Mouse (Mus musculus) B cell, adult 2 months (primary cell): ENCODE results near the gene Gatad2a.
A peak's percentile ranks its signal among the peaks of the same experiment; 100 is the strongest.
"Not testable (repeated sequence)": the region's sequence is repeated elsewhere in the genome, so short reads cannot be mapped to it uniquely, and the experiment has no call there.

Experiments
- DNase-seq, 2 experiments: peaks; one replicate each; pipeline ENCODE4 v3.0.0; 2022

Gatad2a gene

DNA sequence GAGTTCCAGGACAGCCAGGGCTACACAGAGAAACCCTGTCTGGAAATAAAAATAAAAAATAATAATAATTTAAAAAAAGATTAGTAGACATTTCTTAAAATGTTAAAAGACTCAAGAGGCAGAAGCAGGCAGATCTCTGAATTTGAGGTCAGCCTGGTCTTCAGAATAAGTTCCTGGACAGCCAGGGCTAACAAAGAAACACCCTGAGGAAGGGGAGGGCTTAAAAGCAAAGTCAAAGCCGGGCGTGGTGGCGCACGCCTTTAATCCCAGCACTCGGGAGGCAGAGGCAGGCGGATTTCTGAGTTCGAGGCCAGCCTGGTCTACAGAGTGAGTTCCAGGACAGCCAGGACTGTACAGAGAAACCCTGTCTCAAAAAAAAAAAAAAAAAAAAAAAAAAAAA is 7.2 kb downstream of the Gatad2a start:
- not testable (repeated sequence) for DNase-seq

DNA sequence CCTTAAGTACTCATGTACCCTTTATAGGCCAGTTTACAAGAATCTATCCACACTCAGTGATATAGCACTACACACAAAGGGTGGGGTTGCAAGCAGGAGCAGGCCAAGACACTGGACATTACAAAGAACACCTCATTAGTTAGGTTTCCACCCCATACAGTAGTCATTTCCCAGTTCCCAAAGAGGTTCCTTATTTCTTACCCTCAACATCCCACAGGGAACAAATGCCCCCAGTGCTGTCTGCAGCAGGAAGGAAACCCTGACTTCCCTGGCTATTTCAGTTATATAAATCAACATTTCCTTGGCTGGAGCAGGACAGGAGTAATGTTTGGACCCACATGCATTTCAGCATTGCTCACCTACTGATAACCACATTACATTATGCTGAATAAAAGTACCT is 8.4 kb downstream of the Gatad2a start:
- DNase-seq: no peak

DNA sequence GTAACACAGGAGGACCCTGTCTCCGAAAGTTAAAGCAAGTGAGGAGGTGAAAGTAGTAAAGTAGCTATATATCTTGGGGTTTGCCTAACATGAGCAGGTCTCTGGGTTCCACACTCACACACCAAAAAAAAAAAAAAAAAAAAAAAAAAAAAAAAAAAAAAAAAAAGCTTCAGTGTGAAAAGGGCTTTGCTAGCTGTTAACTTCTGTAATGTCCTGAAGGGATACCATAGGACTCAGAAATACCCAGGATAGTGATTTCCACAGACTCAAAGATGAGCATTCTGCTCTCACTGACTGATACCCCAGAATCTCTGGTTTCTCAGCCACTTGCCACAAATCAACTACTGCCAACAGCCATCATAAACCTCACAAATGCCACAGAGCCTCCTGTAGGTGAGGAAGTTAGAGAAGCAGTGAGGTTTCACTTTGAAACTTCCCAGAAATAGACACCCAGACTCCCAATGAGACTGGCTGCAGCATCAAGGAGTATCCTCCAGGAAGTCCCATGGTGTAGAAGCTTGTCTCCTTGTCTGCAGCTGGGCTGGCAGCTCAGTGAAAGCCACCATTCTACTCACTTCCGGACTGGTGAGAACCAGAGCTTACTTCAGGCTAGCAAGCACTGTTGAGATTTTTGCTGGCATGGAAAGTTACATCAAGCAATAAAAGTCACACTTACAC is 11.2 kb downstream of the Gatad2a start:
- DNase-seq: peak in 1 of 2 experiments; percentile 13

DNA sequence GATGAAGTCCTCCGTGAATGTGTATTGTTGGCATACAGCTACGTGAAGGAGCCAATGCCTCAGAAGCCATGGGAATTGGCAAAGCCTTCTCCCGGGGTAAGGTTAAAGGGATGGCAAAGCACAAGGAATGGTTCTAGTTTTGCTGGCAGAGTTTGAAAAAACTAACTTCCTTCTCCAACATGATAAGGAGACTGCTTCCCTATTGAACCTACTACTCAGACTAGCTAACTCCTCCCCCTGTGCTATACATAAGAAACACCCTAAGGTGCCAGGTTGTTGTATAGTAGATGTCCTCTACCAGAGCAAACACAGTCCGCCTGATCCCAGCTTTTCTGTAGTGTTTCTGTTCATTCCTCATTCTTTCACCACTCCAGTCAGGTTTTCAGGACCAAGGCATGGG is 17.7 kb downstream of the Gatad2a start:
- DNase-seq: no peak

DNA sequence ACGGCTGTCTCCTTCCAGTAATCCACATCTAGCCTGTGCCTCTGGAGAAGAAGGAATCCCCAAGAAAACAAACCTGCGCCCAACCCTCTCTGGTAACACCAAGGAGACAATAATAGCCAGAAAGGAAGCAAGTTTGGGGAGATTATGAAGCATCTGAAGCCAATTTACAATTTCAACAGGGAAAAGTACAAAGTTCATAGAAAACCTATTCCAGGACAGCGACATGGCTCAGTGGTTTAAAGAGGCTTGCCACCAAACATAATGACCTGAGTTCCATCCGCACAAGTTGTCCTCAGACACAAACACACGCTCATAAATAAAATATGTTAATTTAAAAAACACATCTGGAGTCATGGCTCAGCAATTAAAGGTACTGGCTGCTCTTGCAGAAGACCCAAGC is 21.4 kb downstream of the Gatad2a start:
- DNase-seq: no peak

DNA sequence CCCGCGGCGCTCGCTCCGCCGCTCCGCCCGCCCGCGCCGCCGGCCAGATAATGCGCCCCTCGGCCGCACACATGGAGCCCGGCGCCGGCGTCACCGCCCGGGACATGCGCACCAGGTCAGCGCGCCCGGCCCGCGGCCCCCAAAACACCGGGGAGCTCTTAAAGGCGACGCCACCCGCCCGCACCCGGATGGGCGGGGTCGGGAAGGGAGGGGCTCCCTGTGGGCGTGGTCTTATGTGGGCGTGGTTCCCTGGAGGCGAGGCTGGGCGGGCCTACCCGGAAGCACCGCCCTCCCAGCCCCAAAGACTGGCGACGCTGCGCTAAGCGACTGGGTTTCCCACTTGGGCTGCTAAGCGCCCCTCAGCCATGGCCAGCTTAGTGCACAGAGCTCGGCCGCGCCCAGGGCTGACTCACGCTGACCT is 22.0 kb downstream of the Gatad2a start:
- peak; percentile 99 for DNase-seq

DNA sequence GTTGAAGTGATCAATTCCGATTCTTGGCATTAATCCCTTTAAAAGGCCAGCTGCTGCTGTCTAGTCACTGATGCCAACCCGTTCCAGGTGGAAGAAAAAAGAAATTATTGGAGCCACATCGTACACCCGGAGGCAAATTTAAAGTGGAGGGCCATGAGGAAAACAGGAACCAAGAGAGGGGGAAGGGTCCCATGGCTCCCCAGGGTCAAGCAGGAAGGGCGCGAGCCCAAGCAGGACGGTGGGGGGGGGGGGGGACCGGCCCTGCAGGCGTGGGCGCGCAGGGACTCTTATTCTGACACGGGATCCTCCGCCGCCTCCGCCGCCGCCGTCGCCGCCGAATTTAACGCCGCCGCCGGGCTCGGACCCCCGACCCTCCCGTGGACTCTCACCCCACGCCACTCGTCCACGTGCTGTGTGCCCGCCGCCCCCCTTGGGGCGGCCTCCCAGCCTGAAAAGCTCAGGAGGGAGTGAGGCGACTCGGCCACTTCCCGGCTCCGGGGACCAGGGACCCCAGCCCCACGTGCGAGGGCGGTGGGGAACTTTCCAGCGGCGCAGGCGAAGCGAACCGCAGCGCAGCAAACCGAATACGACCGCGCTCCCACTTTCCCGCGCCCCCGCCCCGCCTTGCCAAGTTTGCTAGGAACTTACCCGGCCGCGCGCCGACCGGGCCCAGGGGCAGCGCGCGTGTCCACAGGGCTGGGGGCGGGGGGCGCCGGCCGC is 22.6 kb downstream of the Gatad2a start:
- DNase-seq: peak; percentile 56 to 61

DNA sequence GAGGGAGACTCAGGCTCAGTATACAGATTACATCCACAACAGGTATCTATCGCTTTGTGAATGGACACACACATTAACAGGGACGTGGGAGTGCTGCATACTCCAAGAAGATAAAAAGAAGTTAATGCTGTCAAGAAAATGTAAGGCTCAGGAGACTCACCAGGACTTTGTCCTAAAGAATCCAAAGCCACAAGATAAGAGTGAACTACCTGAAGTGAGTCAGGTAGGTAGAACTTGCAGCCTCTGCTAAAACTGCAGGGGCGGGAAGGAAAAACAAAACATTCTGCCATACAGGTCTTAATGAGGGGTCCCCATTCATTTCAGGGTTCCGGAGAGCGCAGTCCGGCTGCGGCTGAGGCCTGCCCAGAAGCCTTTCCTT is 23.1 kb downstream of the Gatad2a start:
- no peak for DNase-seq

DNA sequence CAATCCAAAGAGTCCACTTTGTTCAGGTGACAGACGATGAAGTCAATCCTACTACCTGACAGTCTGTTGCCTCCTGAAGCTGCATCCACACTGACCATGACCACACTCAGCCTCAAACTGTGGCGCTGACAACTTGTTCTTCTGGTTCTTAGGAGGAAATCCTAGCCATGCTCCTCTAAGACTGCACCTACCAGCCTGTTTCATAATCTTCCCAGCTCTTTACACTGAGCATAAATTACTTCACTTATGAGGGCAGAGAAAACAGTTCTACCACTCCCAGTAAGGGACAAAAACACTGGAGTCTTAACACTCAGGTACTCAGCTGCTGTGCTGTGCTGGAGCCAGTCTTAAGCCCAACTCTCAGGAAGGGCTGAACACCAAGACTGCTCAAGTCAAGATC is 25.3 kb downstream of the Gatad2a start:
- no peak for DNase-seq

DNA sequence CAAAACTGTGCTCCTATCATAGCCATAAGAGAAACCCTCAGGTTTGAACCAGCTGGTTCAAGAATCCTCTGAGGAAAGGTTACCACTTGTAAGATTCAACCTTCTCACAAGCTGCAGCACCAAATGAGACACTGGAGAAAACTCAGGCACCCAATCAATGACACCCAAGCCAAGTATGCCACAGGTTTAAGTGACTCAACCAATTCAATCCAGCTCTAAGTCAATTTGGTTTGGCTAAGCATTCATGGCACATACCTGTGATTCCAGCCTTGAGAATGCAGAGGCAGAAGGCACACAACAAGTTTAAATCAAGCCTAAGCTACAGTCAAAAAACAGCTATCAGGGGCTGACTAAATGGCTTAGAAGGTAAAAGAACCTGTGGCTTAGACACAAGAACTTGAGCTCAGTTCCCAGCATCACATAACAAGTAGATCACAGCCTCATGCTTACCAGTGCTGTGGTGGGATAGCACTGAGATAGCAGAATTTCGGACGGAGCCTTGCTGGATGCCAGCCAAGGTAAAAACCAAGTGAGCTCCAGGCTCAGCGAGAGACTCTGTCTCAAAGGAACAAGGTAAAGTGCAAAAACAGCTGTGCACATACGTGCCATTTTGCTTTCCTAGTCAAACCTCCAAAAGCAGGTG is 28.8 kb downstream of the Gatad2a start:
- no peak for DNase-seq

DNA sequence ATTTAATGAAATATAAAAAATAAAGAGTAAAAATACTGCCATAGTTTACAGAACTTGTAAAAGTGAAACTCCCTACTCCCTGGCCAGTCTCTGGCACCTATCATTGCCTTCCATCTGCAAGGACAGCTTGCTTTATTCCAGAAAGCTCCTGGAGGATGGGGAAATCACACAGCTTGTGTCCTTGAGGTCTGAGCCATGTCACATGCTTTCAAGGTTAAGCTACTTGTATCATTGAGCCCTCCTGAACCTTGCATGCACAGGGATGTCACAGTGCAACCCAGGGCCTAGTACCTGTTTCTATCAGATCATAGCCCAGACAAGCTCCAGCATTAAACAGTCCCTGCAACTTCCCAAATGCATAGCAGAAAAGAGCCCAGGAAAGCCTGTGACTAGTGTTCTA is 36.9 kb downstream of the Gatad2a start:
- no peak for DNase-seq

DNA sequence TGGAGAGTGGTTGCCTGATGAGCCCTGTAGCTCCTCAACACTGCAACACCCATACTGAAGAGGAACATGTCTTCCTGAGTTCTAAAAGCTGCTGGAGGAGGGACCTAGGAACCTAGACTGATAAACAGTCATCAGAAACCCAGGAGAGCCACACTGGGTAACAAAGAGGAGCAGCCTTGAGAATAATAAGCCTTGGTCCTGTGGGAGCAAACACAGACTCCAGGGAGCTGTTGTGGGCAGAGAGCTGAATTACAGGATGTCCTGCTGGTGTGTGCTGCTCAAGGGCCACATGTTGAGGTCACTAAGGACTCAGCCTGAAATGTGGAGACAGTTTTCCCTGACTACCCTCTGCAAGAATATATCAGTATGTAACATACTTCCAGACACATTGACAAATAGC is 38.3 kb downstream of the Gatad2a start:
- DNase-seq: no peak

DNA sequence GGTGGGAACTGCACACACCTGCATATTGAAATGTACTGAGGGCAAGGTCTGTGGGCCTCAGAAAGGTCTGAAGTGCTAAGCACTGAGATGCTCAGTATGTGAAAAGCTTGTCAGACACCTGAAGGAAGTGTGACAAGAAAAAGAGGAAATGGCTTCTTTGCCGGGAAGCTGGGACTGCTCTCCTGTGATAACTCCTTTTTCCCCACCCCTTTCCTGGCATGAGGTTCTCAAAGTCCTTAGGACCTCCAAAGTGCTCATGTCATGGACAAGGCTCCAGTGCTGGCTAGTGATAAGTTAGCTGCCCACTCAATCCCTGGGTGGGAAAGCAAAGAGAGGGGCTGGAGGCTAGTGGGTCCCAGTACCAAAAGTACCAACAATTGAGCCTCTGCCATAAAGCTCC is 38.8 kb downstream of the Gatad2a start:
- DNase-seq: no peak

DNA sequence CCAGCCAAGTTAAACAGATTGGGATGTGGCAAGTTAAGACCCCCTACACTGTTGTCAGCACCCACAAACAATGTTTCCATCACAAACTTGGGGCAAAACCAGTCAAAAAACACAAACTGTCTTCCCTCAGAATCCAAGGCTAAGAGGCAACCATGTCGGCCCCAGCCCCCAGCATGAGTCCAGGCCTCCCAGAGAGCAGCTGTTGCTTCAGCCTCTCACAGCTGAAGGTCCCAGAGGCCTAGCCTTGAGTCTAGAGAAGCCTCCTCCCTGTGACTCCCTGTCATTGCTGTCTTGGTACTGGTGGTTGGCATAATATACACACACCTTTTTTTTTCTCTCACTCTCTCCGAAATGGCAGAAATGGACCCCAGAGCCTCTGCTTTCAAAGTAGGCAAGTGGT is 39.5 kb downstream of the Gatad2a start:
- no peak for DNase-seq

DNA sequence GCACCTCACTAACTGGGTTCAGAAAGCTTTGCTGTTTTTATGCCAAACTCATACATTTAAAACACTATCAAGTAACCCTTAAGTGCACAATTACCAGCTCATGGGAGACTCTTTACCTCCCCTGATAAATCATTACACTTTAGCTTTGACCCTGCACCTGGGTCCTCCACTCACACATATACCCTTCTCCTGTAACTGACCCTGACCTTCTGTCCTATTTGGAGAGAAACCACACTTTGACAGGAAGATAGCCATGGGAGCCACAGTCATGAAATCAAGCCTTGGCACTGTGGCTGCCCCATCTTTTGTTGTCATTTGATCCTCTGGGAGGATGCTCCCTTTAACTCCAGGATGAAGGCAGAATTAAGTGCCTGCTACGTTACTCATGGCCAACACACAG is 41.5 kb downstream of the Gatad2a start:
- DNase-seq: no peak

DNA sequence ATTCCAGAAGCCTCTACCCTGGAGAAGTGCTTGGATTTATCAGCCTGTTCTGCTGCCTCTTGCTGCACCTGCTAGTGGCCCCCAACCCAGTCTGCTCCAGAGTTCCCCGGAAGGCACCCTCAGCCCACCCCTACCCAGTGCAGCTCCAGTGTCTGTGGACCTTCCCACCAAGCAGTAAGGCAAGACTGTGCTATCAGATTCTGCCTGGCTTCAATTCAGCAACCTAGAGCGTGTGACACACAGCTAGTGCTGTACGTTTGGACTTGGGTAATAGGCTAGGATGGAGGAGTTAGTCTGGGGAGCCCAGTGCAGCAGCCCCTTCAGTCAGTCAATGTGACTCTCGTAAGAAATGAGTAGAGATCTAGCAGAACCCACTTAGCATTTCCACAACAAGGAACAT is 42.0 kb downstream of the Gatad2a start:
- no peak for DNase-seq

DNA sequence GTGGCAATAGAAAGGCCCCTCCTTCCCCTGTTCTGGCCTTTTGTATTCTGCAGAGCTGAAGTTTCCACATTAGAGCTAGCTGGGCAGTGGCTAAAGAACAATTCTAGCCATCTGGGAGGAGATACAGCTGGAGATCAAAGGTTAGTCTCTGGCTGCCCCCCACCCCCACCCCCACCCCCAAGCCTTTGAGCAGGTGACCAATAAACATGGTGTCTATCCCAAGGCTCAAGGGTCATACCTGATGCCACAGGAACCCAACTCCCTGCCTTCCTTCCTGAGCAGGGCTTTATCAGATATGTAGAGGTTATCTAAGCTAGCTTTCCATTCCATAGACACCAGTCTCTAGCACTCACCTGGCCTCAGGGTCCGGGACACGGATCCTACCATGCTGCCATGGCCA is 45.9 kb downstream of the Gatad2a start:
- DNase-seq: no peak

DNA sequence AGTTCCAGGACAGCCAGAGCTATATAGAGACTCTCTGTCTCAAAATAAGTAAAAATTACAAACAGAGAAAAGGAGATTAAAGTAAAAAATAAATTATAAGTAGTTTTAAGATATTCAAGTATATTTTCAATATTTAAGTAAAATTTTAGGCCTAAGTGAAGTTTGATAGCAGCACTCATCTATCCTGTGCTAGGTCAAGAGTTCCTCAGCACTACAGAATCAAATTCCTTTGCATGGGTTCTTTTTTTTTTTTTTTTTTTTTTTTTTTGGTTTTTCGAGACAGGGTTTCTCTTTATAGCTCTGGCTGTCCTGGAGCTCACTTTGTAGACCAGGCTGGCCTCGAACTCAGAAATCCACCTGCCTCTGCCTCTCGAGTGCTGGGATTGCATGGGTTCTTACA is 53.7 kb downstream of the Gatad2a start:
- not testable (repeated sequence) for DNase-seq

DNA sequence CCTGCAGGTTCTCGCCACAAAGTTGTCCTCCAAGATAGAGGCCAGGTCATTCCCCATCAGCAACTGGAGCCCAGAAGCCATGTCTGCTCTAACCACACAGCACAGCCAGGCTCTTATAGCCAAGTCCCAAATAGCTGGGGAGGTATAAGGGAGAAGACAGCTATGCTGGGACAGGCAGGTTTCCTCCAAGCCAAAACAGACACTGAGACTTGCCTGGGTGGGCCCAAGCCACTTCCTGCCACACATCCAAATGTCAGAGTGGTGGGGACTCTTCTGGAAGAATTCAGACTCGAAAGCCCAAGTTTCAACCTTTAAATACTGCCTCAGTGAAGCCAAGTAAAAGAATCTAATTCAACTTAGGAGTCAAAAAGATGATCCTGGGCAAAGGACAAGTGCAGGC is 55.8 kb downstream of the Gatad2a start:
- no peak for DNase-seq

DNA sequence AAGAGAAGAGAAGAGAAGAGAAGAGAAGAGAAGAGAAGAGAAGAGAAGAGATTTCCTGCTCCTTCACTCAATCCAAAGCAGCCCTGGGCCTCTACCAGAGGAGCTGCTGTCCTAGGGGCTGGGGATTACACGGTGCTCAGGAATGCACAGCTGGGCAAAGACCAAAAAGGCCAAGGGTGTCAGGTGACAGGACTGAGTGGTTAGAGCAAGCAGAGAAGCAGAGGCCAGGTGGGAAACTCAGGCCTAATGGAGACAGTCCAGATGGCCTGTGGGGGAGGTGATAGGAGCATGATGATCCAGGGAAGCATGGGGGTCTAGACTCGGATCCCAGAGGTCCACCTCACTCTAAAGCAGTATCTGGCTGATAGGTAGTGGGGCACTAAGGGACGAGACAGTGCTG is 56.6 kb downstream of the Gatad2a start:
- no peak for DNase-seq

DNA sequence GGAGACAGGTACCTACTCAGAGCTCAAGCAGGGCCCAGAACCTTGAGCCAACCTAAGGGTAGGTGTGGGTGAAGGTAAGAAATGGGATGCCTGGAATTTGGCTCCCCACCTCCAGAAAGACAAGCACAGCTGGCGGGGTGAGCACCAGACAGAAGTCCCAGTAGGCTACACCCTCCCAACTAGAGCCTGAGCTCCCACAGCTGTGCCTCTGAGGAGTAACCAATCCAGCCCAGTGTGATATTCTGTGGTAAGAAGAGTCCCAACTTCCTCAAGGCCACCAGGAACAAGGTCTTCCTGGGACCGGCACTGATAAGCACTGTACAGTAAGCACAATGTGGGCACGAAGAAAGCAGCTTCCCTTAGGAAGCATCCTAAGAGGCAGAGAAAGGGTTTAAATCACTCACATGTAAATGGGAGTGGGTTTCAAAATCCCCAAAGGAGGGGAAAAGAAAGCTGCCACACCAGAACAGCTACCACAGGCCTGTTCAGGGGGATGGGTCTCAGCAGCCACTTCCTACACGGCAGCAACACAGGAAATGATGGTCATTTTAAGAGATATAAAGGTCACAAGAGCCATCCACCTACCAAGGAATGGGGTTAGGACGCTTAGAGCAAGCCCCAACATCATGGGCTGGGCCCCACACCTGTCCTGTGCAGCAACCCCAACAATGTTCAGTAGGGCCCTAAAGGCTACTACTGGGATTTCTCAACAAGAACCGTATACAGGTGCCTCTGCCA is 57.8 kb downstream of the Gatad2a start:
- DNase-seq: no peak

DNA sequence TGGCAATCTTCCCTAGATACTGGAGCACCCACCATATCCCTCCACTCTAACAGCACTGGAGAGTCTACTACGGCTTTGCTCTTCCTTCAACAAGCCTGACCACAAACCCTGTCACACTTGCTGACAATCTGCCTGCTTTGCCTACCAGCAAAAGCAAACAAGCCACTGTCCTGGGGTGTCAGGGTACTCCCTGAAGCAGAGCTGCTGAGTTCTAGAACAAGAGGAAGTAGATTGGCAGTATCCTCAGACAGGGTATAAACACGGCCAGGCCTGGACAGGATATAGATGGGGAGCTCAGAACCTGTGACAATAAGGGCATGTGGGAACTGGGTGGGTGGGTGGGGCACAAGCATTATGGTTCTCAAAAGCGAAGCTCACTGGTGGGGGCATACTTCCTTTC is 58.7 kb downstream of the Gatad2a start:
- peak; percentile 56 to 65 for DNase-seq

DNA sequence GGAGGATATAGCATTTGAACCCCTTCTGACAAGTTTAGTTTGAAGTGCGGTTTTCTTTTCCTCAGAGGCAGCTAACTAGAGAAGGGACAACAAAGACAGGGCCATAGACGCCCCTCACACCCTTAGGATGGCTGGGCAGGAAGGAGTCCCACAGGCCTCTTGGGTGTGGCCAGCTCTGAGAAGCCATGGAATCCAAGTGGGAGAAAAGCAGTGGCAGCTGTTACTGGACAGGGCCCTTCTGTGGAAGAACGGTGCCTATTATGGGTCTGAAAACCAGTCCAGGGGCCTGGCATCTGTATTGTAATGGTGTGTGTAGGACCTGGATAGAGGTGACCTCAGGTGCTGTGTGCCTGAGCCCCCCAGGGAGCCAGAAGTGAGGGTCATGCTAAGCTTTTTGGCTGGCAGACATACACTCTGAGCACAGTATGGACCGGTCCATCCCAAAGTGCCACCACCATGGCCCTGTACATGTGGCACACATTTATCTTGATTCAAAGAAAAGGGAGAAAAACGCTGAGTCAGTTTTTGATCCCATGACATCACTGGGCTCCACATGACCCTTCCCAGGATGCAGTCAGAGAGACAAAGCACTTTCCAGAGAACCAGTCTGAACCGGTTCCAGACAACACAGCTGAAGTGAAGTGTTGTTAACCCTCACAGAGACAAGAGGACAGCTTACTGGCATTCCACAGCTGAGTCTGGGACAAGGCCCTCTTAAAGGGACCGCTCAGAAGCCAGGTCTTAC is 60.0 kb downstream of the Gatad2a start:
- no peak for DNase-seq
